Mouse (Mus musculus) layer of hippocampus, adult 9-11 months (tissue): ENCODE data around the gene Nme3.
"Not testable (repeated sequence)": the region's sequence is repeated elsewhere in the genome, so short reads cannot be mapped to it uniquely, and the experiment has no call there.

Experiments used
- DNase-seq: peaks from one replicate; pipeline ENCODE4 v3.0.0; 2022

The Nme3 gene

GRCm38 (mm10) chr17:24902124-24902523, 5.8 kb downstream of the Nme3 start:
- no peak for DNase-seq

- no peak for DNase-seq
These were observed 6.6 kb downstream of the Nme3 start for GRCm38 (mm10) chr17:24902671-24903474.

- DNase-seq: no peak
These were observed 7.5 kb downstream of the Nme3 start for GRCm38 (mm10) chr17:24903767-24904166.

- no peak for DNase-seq
These were observed 11.3 kb downstream of the Nme3 start for GRCm38 (mm10) chr17:24907591-24907990.

GRCm38 (mm10) chr17:24913984-24914383, 17.7 kb downstream of the Nme3 start:
- no peak for DNase-seq

- no peak for DNase-seq
These were observed 26.9 kb downstream of the Nme3 start for GRCm38 (mm10) chr17:24923246-24923645.

- no peak for DNase-seq
These were observed 33.2 kb downstream of the Nme3 start for GRCm38 (mm10) chr17:24929506-24929905.

GRCm38 (mm10) chr17:24932431-24932830, 36.1 kb downstream of the Nme3 start:
- DNase-seq: no peak

GRCm38 (mm10) chr17:24933163-24933562, 36.9 kb downstream of the Nme3 start:
- no peak for DNase-seq

GRCm38 (mm10) chr17:24934926-24935325, 38.6 kb downstream of the Nme3 start:
- DNase-seq: no peak

GRCm38 (mm10) chr17:24935666-24936065, 39.4 kb downstream of the Nme3 start:
- no peak for DNase-seq

GRCm38 (mm10) chr17:24936259-24937237, 40.2 kb downstream of the Nme3 start, which contains the start of gene Mapk8ip3:
Mapk8ip3 (minus strand) TSS chr17:24936977.
- peak; percentile 95 for DNase-seq

GRCm38 (mm10) chr17:24937266-24937665, 41.0 kb downstream of the Nme3 start:
- no peak for DNase-seq

- peak; percentile 25 for DNase-seq
These were observed 46.2 kb downstream of the Nme3 start for GRCm38 (mm10) chr17:24942453-24942852.

- DNase-seq: peak; percentile 23
These were observed 46.7 kb downstream of the Nme3 start for GRCm38 (mm10) chr17:24943036-24943435.

- DNase-seq: not testable (repeated sequence)
These were observed 47.3 kb downstream of the Nme3 start for GRCm38 (mm10) chr17:24943589-24943988.
